Mouse (Mus musculus) small intestine, adult 2 months (tissue): ENCODE data around the gene Mkrn1. TPM values are rescaled to one million over a fixed set of nuclear protein-coding genes. Genes with fewer than 3 reads are reported as not detected.

Experiments
- H3K27ac ChIP-seq: fragments of 200-500 bp; 2 replicates; pipeline ENCODE4 v1.5.1; 2012; ENCODE audit warnings: low read depth, low read length, control low read depth, inconsistent platforms; ENCODE audit not compliant: insufficient read depth
- H3K27me3 ChIP-seq: fragments of 200-500 bp; 2 replicates; pipeline ENCODE4 v1.6.1; 2012; ENCODE audit warnings: mild to moderate bottlenecking, moderate library complexity, low read length, inconsistent platforms; ENCODE audit not compliant: control insufficient read depth, insufficient read depth
- H3K36me3 ChIP-seq: fragments of 200-500 bp; 2 replicates; pipeline ENCODE4 v1.6.1; 2012; ENCODE audit warnings: mild to moderate bottlenecking, low read length, control low read depth, inconsistent platforms; ENCODE audit not compliant: control insufficient read depth, insufficient read depth
- H3K4me1 ChIP-seq: fragments of 200-500 bp; 2 replicates; pipeline ENCODE4 v1.6.1; 2012; ENCODE audit warnings: low read length, inconsistent platforms, mixed read lengths; ENCODE audit not compliant: control insufficient read depth, insufficient read depth, insufficient read length
- H3K4me3 ChIP-seq: fragments of 200-500 bp; 2 replicates; pipeline ENCODE4 v1.5.1; 2012; ENCODE audit warnings: low read depth, mild to moderate bottlenecking, control low read depth, inconsistent platforms, low read length, moderate library complexity
- CTCF ChIP-seq: fragments of 200-500 bp; IDR thresholded peaks from 2 replicates; pipeline ENCODE4 v1.5.1; 2012; ENCODE audit warnings: low read depth, mild to moderate bottlenecking, control low read depth, inconsistent platforms, low read length, moderate library complexity, mixed read lengths; ENCODE audit not compliant: insufficient replicate concordance, insufficient read length; ENCODE audit errors: extremely low read depth
- POLR2A ChIP-seq: fragments of 200-500 bp; IDR thresholded peaks from 2 replicates; pipeline ENCODE4 v1.6.1; 2012; ENCODE audit warnings: low read depth, mild to moderate bottlenecking, control low read depth, inconsistent platforms, low read length, moderate library complexity
- WGBS: fragments of 180-500 bp; shearing (Covaris S2); methylation state at CpG from one replicate; pipeline ENCODE4 v1.1.7; 2018; 5-methylcytosine and 5-hydroxymethylcytosine counted together
- polyA plus RNA-seq: library from polyadenylated mRNA; depleted of rRNA; stranded (reverse); fragments of >200 nt; gene quantifications from 2 replicates; pipeline ENCODE4 v1.2.3, GENCODE M21; 2012

The Mkrn1 gene
- polyA plus RNA-seq, 1 experiment = 124 TPM

- Histone ChIP-seq H3K27ac (no peak overlapping the region), H3K4me1 (no peaks in the 10 kb centered on the region), H3K27me3 (no peaks in the 10 kb centered on the region), H3K36me3 (peaks cover 51% of the 10 kb centered on the region), H3K4me3 (no peak overlapping the region)
- 97% methylated on average over 6 of the region's 6 CpGs for WGBS
- TF ChIP-seq POLR2A (no peak), CTCF (no peak)
Measured at GRCm38 (mm10) chr6:39397046-39397445, 23.2 kb downstream of the Mkrn1 start.

- no peaks in the 10 kb centered on the region for H3K4me1 ChIP-seq
- TF ChIP-seq POLR2A = no peak
- no peak for TF ChIP-seq CTCF
- H3K4me3 ChIP-seq = no peak overlapping the region
- H3K27ac ChIP-seq = no peak overlapping the region
- 77% methylated on average over 4 of the region's 4 CpGs for WGBS
- H3K36me3 ChIP-seq = peaks cover 44% of the 10 kb centered on the region
- no peaks in the 10 kb centered on the region for H3K27me3 ChIP-seq
Measured at GRCm38 (mm10) chr6:39395916-39396315, 24.3 kb downstream of the Mkrn1 start.

- no peaks in the 10 kb centered on the region for H3K27me3 ChIP-seq
- WGBS = 97% methylated on average over 4 of the region's 4 CpGs
- peaks cover 43% of the 10 kb centered on the region for H3K36me3 ChIP-seq
- H3K4me1 ChIP-seq = no peaks in the 10 kb centered on the region
- H3K4me3 ChIP-seq = no peak overlapping the region
- no peak overlapping the region for H3K27ac ChIP-seq
- TF ChIP-seq POLR2A (no peak), CTCF (no peak)
Measured at GRCm38 (mm10) chr6:39395471-39395870, 24.8 kb downstream of the Mkrn1 start.

GRCm38 (mm10) chr6:39389988-39390387 is 30.3 kb downstream of the Mkrn1 start:
- H3K27ac ChIP-seq = no peak overlapping the region
- 93% methylated on average over 2 of the region's 2 CpGs for WGBS
- TF ChIP-seq POLR2A (no peak), CTCF (no peak)
- H3K36me3 ChIP-seq = peaks cover 30% of the 10 kb centered on the region
- H3K4me1 ChIP-seq = peaks cover 7% of the 10 kb centered on the region; the same call in 1 of the 2 replicates
- H3K27me3 ChIP-seq = no peaks in the 10 kb centered on the region
- H3K4me3 ChIP-seq = no peak overlapping the region

- Histone ChIP-seq H3K27ac (peak within 1 kb of the TSS; percentile 80), H3K36me3 (peaks cover 9% of the 10 kb centered on the region; the same call in 1 of the 2 replicates), H3K4me3 (peak within 1 kb of the TSS; percentile 78), H3K4me1 (peaks cover 2% of the 10 kb centered on the region; the same call in 1 of the 2 replicates), H3K27me3 (no peaks in the 10 kb centered on the region)
- 2% methylated on average over 20 of the region's 20 CpGs for WGBS
- TF ChIP-seq CTCF (no peak), POLR2A (peak; percentile 53; the same call in 1 of the 2 replicates)
Measured at GRCm38 (mm10) chr6:39381125-39381880, 39.0 kb downstream of the Mkrn1 start, which contains the start of gene Rab19. Rab19 (plus strand) TSS chr6:39381175.

GRCm38 (mm10) chr6:39380276-39380675 is 40.0 kb downstream of the Mkrn1 start:
- H3K27me3 ChIP-seq = no peaks in the 10 kb centered on the region
- 80% methylated on average over 3 of the region's 3 CpGs for WGBS
- peaks cover 5% of the 10 kb centered on the region for H3K4me1 ChIP-seq
- peaks cover 7% of the 10 kb centered on the region; the same call in 1 of the 2 replicates for H3K36me3 ChIP-seq
- H3K27ac ChIP-seq = peak overlapping the region; percentile 37; the same call in 1 of the 2 replicates
- no peak overlapping the region for H3K4me3 ChIP-seq
- no peak for TF ChIP-seq CTCF
- no peak for TF ChIP-seq POLR2A

- Histone ChIP-seq H3K27ac (peak overlapping the region; percentile 84), H3K4me1 (peaks cover 5% of the 10 kb centered on the region), H3K4me3 (no peak overlapping the region), H3K27me3 (no peaks in the 10 kb centered on the region), H3K36me3 (peaks cover 6% of the 10 kb centered on the region; the same call in 1 of the 2 replicates)
- 77% methylated on average over 8 of the region's 8 CpGs for WGBS
- TF ChIP-seq POLR2A = no peak
Measured at GRCm38 (mm10) chr6:39379749-39380148, 40.5 kb downstream of the Mkrn1 start.
